Mouse (Mus musculus) embryonic fibroblast, embryonic 13.5 days (primary cell): ENCODE data around the gene Gimap7.

Experiments used
- CTCF ChIP-seq: IDR thresholded peaks from 2 replicates; pipeline ENCODE4 v1.5.1; 2011; ENCODE audit warnings: mild to moderate bottlenecking, control low read depth, low read length, moderate library complexity, borderline replicate concordance; ENCODE audit not compliant: insufficient read depth
- POLR2A ChIP-seq: IDR thresholded peaks from 2 replicates; pipeline ENCODE4 v1.6.1; 2011; ENCODE audit warnings: low read depth, mild to moderate bottlenecking, control low read depth, low read length, moderate library complexity

- TF ChIP-seq POLR2A (no peak), CTCF (no peak)
Measured at GRCm38 (mm10) chr6:48669446-48669969, 48.9 kb upstream of the Gimap7 start.
